Mouse (Mus musculus) erythroblast, embryonic 14.5 days (primary cell): ENCODE results near the gene Dync2li1.

ENCODE experiments used
- GATA1 ChIP-seq: IDR thresholded peaks from 2 replicates; pipeline ENCODE4 v1.6.1; 2012; ENCODE audit warnings: low read length, inconsistent platforms, mixed read lengths
- TAL1 ChIP-seq: IDR thresholded peaks from 3 replicates; pipeline ENCODE4 v1.6.1; 2012; ENCODE audit warnings: low read length, inconsistent platforms, mixed read lengths

- TF ChIP-seq GATA1 (no peak), TAL1 (no peak)
These were observed 7.1 kb downstream of the Dync2li1 start for GRCm38 (mm10) chr17:84633443-84633842.
